Mouse (Mus musculus): ENCODE data around the gene Kif17. TPM values are rescaled to one million over a fixed set of nuclear protein-coding genes. Genes with fewer than 3 reads are reported as not detected.
A peak's percentile ranks its signal among the peaks of the same experiment; 100 is the strongest.

The Kif17 gene
- total RNA-seq, 1 experiment: 0.40 TPM

- H3K9ac ChIP-seq (ENCODE audit: insufficient read depth, low read depth, low read length, poor library complexity, severe bottlenecking): peak overlapping the region; percentile 86
- no peak for DNase-seq (ENCODE audit: low read depth, low spot score)
- H3K36me3 ChIP-seq (ENCODE audit: control insufficient read depth, insufficient read depth, low read length, poor library complexity, severe bottlenecking): no peaks in the 10 kb centered on the region; the same call in 1 of the 2 replicates
- in situ Hi-C loops (cut with MboI; ENCODE audit: low sequenced_read_pairs in 2 of 2, unreplicated experiment in 2 of 2): no loop called here
- H3K4me1 ChIP-seq (ENCODE audit: control insufficient read depth in 2 of 2, insufficient read depth in 2 of 2, low read length in 2 of 2, poor library complexity in 1 of 2): peaks cover 4 to 24% of the 10 kb centered on the region in 2 experiments
- peak overlapping the region; percentile 42 for H3K27ac ChIP-seq (ENCODE audit: insufficient read depth, low read depth, low read length, poor library complexity, severe bottlenecking)
- peak overlapping the region; percentile 78 to 85 for H3K4me3 ChIP-seq (ENCODE audit: insufficient read depth in 1 of 2, low read depth in 1 of 2, low read length in 2 of 2, poor library complexity in 1 of 2, severe bottlenecking in 1 of 2)
- no peak for TF ChIP-seq ZNF384 (IDR thresholded peaks at IDR 0.05; ENCODE audit: low read depth, low read length)
- no peak for TF ChIP-seq HCFC1 (IDR thresholded peaks at IDR 0.05; ENCODE audit: borderline replicate concordance, insufficient read depth, low read length)
- H3K9me3 ChIP-seq (ENCODE audit: control insufficient read depth, insufficient read depth, low read depth, low read length): no peaks in the 10 kb centered on the region
These were observed 32.8 kb upstream of the Kif17 start for GRCm38 (mm10) chr4:138217441-138217840.

DNA sequence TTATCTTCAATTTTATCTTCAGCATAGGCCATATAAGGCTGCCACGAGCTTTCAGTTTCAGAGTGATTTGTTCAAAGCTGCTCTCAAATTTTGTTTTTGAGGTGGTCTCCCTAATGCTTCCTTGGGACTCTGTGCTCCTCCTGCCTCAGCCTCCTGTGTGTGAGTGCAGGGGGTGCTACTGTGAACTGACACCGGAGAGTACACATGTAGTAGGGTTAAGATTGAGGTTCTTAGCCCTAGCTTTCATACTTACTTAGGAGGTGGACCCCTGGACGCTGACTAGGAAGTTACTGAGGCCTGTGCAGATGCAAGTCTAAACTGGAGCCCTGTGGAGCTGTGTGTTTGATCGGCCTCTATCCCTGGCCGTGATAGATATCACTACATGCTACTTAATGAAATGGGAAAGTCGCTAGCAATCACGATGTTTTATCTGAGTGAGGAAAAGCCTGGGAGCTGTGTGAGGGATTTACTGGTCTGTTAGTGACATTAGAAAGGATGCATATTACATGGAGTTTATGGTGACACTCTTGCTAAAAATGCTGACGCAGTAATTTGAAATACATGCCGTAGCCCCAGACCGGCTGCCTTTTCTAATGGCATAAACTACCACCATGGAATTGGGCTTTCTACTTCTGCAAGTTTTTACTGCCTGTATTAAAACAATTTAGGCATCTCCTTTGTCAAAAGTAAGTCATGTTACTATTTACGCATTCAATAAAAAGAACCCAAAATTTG, 32.1 kb upstream of the Kif17 start:
- no peak overlapping the region for H3K27ac ChIP-seq (ENCODE audit: insufficient read depth, low read depth, low read length, poor library complexity, severe bottlenecking)
- in situ Hi-C loops (cut with MboI; ENCODE audit: low sequenced_read_pairs in 2 of 2, unreplicated experiment in 2 of 2): no loop called here
- no peak for DNase-seq (ENCODE audit: low read depth, low spot score)
- no peaks in the 10 kb centered on the region for H3K9me3 ChIP-seq (ENCODE audit: control insufficient read depth, insufficient read depth, low read depth, low read length)
- H3K36me3 ChIP-seq (ENCODE audit: control insufficient read depth, insufficient read depth, low read length, poor library complexity, severe bottlenecking): peaks cover 4% of the 10 kb centered on the region
- TF ChIP-seq MAFK (IDR thresholded peaks at IDR 0.05; ENCODE audit: insufficient read depth, low read depth, low read length) (peak; percentile 78), ZNF384 (IDR thresholded peaks at IDR 0.05; ENCODE audit: low read depth, low read length) (no peak)
- peak overlapping the region; percentile 78 to 85 for H3K4me3 ChIP-seq (ENCODE audit: insufficient read depth in 1 of 2, low read depth in 1 of 2, low read length in 2 of 2, poor library complexity in 1 of 2, severe bottlenecking in 1 of 2)
- peaks cover 4 to 28% of the 10 kb centered on the region in 2 experiments for H3K4me1 ChIP-seq (ENCODE audit: control insufficient read depth in 2 of 2, insufficient read depth in 2 of 2, low read length in 2 of 2, poor library complexity in 1 of 2)
- H3K9ac ChIP-seq (ENCODE audit: insufficient read depth, low read depth, low read length, poor library complexity, severe bottlenecking): peak overlapping the region; percentile 71

- Histone ChIP-seq H3K36me3 (ENCODE audit: control insufficient read depth, insufficient read depth, low read length, poor library complexity, severe bottlenecking) (peaks cover 9% of the 10 kb centered on the region), H3K4me3 (ENCODE audit: insufficient read depth in 1 of 2, low read depth in 1 of 2, low read length in 2 of 2, poor library complexity in 1 of 2, severe bottlenecking in 1 of 2) (no peak overlapping the region), H3K4me1 (ENCODE audit: control insufficient read depth in 2 of 2, insufficient read depth in 2 of 2, low read length in 2 of 2, poor library complexity in 1 of 2) (peaks cover 4 to 28% of the 10 kb centered on the region in 2 experiments), H3K27ac (ENCODE audit: insufficient read depth, low read depth, low read length, poor library complexity, severe bottlenecking) (no peak overlapping the region), H3K9ac (ENCODE audit: insufficient read depth, low read depth, low read length, poor library complexity, severe bottlenecking) (no peak overlapping the region), H3K9me3 (ENCODE audit: control insufficient read depth, insufficient read depth, low read depth, low read length) (no peaks in the 10 kb centered on the region)
- no peak for DNase-seq (ENCODE audit: low read depth, low spot score)
- in situ Hi-C loops (cut with MboI; ENCODE audit: low sequenced_read_pairs in 2 of 2, unreplicated experiment in 2 of 2): no loop called here
- TF ChIP-seq CHD2 (IDR thresholded peaks at IDR 0.05; ENCODE audit: low read depth, low read length): no peak
- no peak for TF ChIP-seq MAFK (IDR thresholded peaks at IDR 0.05; ENCODE audit: insufficient read depth, low read depth, low read length)
- TF ChIP-seq ZNF384 (IDR thresholded peaks at IDR 0.05; ENCODE audit: low read depth, low read length): no peak
- TF ChIP-seq ZC3H11A (IDR thresholded peaks at IDR 0.05; ENCODE audit: borderline replicate concordance, low read depth, low read length): no peak
- no peak for TF ChIP-seq HCFC1 (IDR thresholded peaks at IDR 0.05; ENCODE audit: borderline replicate concordance, insufficient read depth, low read length)
These were observed 30.9 kb upstream of the Kif17 start for GRCm38 (mm10) chr4:138219331-138219730.

GRCm38 (mm10) chr4:138220761-138221160, 29.5 kb upstream of the Kif17 start:
- H3K36me3 ChIP-seq (ENCODE audit: control insufficient read depth, insufficient read depth, low read length, poor library complexity, severe bottlenecking): peaks cover 9% of the 10 kb centered on the region

GRCm38 (mm10) chr4:138221406-138221805, 28.8 kb upstream of the Kif17 start:
- H3K4me3 ChIP-seq (ENCODE audit: insufficient read depth in 1 of 2, low read depth in 1 of 2, low read length in 2 of 2, poor library complexity in 1 of 2, severe bottlenecking in 1 of 2): no peak overlapping the region
- DNase-seq (ENCODE audit: low read depth, low spot score): no peak
- H3K9ac ChIP-seq (ENCODE audit: insufficient read depth, low read depth, low read length, poor library complexity, severe bottlenecking): no peak overlapping the region
- H3K4me1 ChIP-seq (ENCODE audit: control insufficient read depth in 2 of 2, insufficient read depth in 2 of 2, low read length in 2 of 2, poor library complexity in 1 of 2): peaks cover 4 to 24% of the 10 kb centered on the region in 2 experiments
- in situ Hi-C loops (cut with MboI; ENCODE audit: low sequenced_read_pairs in 2 of 2, unreplicated experiment in 2 of 2): no loop called here
- no peak overlapping the region for H3K27ac ChIP-seq (ENCODE audit: insufficient read depth, low read depth, low read length, poor library complexity, severe bottlenecking)
- no peaks in the 10 kb centered on the region for H3K9me3 ChIP-seq (ENCODE audit: control insufficient read depth, insufficient read depth, low read depth, low read length)
- TF ChIP-seq ZNF384 (IDR thresholded peaks at IDR 0.05; ENCODE audit: low read depth, low read length): no peak
- no peak for TF ChIP-seq ZC3H11A (IDR thresholded peaks at IDR 0.05; ENCODE audit: borderline replicate concordance, low read depth, low read length)
- no peak for TF ChIP-seq MAFK (IDR thresholded peaks at IDR 0.05; ENCODE audit: insufficient read depth, low read depth, low read length)
- TF ChIP-seq CHD2 (IDR thresholded peaks at IDR 0.05; ENCODE audit: low read depth, low read length): no peak
- peaks cover 16% of the 10 kb centered on the region for H3K36me3 ChIP-seq (ENCODE audit: control insufficient read depth, insufficient read depth, low read length, poor library complexity, severe bottlenecking)

More at GRCm38 (mm10) chr4:138220761-138221160, 29.5 kb upstream of the Kif17 start:
- no peak for TF ChIP-seq ZC3H11A (IDR thresholded peaks at IDR 0.05; ENCODE audit: borderline replicate concordance, low read depth, low read length)
- no peak for TF ChIP-seq CHD2 (IDR thresholded peaks at IDR 0.05; ENCODE audit: low read depth, low read length)
- TF ChIP-seq HCFC1 (IDR thresholded peaks at IDR 0.05; ENCODE audit: borderline replicate concordance, insufficient read depth, low read length): no peak
- TF ChIP-seq MAFK (IDR thresholded peaks at IDR 0.05; ENCODE audit: insufficient read depth, low read depth, low read length): no peak
- no peak for TF ChIP-seq ZNF384 (IDR thresholded peaks at IDR 0.05; ENCODE audit: low read depth, low read length)
- no peaks in the 10 kb centered on the region for H3K9me3 ChIP-seq (ENCODE audit: control insufficient read depth, insufficient read depth, low read depth, low read length)
- no peak overlapping the region for H3K9ac ChIP-seq (ENCODE audit: insufficient read depth, low read depth, low read length, poor library complexity, severe bottlenecking)
- in situ Hi-C loops (cut with MboI; ENCODE audit: low sequenced_read_pairs in 2 of 2, unreplicated experiment in 2 of 2): no loop called here
- no peak for DNase-seq (ENCODE audit: low read depth, low spot score)
- no peak overlapping the region for H3K4me3 ChIP-seq (ENCODE audit: insufficient read depth in 1 of 2, low read depth in 1 of 2, low read length in 2 of 2, poor library complexity in 1 of 2, severe bottlenecking in 1 of 2)
- H3K27ac ChIP-seq (ENCODE audit: insufficient read depth, low read depth, low read length, poor library complexity, severe bottlenecking): no peak overlapping the region
- peaks cover 4 to 25% of the 10 kb centered on the region in 2 experiments for H3K4me1 ChIP-seq (ENCODE audit: control insufficient read depth in 2 of 2, insufficient read depth in 2 of 2, low read length in 2 of 2, poor library complexity in 1 of 2)
